Mouse (Mus musculus) stomach, embryonic 15.5 days (tissue): ENCODE measurements around the gene Gart. TPM values are rescaled to one million over a fixed set of nuclear protein-coding genes. Genes with fewer than 3 reads are reported as not detected.
A peak's percentile ranks its signal among the peaks of the same experiment; 100 is the strongest.

Source experiments
- ATAC-seq: fragments of 200-750 bp; cut with Nextera tagmentation; 2 replicates; pipeline ENCODE4 v1.8.0; 2017; ENCODE audit warnings: low read depth, moderate number of reproducible peaks, moderate TSS enrichment; ENCODE audit not compliant: insufficient read depth, low FRiP score
- H3K27ac ChIP-seq: fragments of 300-500 bp; sonication (generic); 2 replicates; pipeline ENCODE4 v1.5.1; 2015; ENCODE audit warnings: mild to moderate bottlenecking, inconsistent platforms
- H3K27me3 ChIP-seq: fragments of 300-500 bp; sonication (generic); replicated peaks from 2 replicates; pipeline ENCODE4 v1.6.1; 2015; ENCODE audit warnings: inconsistent platforms
- H3K36me3 ChIP-seq: fragments of 300-500 bp; sonication (generic); 2 replicates; pipeline ENCODE4 v1.6.1; 2015; ENCODE audit warnings: inconsistent platforms
- H3K4me1 ChIP-seq: fragments of 300-500 bp; sonication (generic); 2 replicates; pipeline ENCODE4 v1.6.1; 2015; ENCODE audit warnings: inconsistent platforms
- H3K4me2 ChIP-seq: fragments of 300-500 bp; sonication (generic); 2 replicates; pipeline ENCODE4 v1.6.1; 2015; ENCODE audit warnings: mild to moderate bottlenecking, inconsistent platforms
- H3K4me3 ChIP-seq: fragments of 300-500 bp; sonication (generic); replicated peaks from 2 replicates; pipeline ENCODE4 v1.5.1; 2015; ENCODE audit warnings: inconsistent platforms
- H3K9ac ChIP-seq: fragments of 300-500 bp; sonication (generic); 2 replicates; pipeline ENCODE4 v1.6.1; 2015; ENCODE audit warnings: inconsistent platforms
- H3K9me3 ChIP-seq: fragments of 300-500 bp; sonication (generic); 2 replicates; pipeline ENCODE4 v1.6.1; 2016; ENCODE audit warnings: inconsistent platforms
- whole genome bisulfite sequencing: fragments of 180-500 bp; shearing (Covaris S2); methylation state at CpG from one replicate; pipeline ENCODE4 v1.1.7; 2015; 5-methylcytosine and 5-hydroxymethylcytosine counted together
- polyA plus RNA-seq: library from polyadenylated mRNA; unstranded; fragments of >200 nt; fragmentation: Nextera tagmentation; extraction: Ambion mirVana; gene quantifications from 2 replicates; pipeline ENCODE4 v1.2.1, GENCODE M21; 2015

The Gart gene
- 107 and 115 TPM in 2 replicates for polyA plus RNA-seq

DNA sequence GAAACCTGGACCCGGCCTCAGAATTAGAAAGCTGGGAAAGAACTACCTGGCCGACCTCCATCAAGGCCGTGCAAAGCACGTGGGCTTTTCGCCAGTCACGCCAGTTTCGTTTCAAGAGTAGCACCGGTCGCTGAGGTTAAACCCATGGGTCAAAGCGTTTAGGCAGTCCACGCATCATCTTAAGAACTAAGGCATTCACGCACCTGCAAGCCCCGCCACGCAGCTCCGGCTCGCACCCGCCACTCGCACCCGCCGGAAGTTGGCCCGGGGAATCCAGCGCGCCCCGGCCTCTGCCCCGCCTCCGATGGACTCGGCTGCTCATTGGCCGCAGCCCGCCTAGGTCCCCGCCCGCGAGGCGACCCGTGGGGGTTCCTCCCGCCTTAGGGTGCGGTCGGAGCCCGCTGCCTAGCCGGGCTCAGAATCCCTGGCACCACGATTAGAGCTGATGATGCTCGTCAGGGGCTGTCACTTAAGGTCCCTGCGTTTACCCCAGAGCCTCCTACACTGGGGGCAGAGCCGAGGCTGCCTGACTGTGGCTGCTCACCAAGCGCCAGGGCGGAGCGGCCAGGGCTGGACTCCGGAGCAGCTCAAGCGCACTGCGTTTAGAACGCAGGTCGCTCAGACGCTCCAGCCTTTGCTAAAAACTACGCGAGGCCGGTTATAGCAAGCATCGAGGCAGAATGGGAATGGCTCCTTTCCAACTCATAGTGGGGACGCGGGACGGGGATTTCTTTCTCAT is at the start of gene Gart:
Gene Gart (minus strand): TSS at position 272 of the 739 bp plus-strand sequence.
- no peaks in the 10 kb centered on the region for H3K27me3 ChIP-seq
- WGBS: under 1% methylated on average over 59 of the region's 59 CpGs
- peak within 1 kb of the TSS; percentile 89 for H3K9ac ChIP-seq
- peak within 1 kb of the TSS; percentile 76 for H3K4me3 ChIP-seq
- H3K27ac ChIP-seq: peak within 1 kb of the TSS; percentile 99
- peaks cover 3% of the 10 kb centered on the region; the same call in 1 of the 2 replicates for H3K4me1 ChIP-seq
- peaks cover 7% of the 10 kb centered on the region; the same call in 1 of the 2 replicates for H3K36me3 ChIP-seq
- H3K4me2 ChIP-seq: peak within 1 kb of the TSS; percentile 97
- ATAC-seq: peak; percentile 93
- no peaks in the 10 kb centered on the region for H3K9me3 ChIP-seq

DNA sequence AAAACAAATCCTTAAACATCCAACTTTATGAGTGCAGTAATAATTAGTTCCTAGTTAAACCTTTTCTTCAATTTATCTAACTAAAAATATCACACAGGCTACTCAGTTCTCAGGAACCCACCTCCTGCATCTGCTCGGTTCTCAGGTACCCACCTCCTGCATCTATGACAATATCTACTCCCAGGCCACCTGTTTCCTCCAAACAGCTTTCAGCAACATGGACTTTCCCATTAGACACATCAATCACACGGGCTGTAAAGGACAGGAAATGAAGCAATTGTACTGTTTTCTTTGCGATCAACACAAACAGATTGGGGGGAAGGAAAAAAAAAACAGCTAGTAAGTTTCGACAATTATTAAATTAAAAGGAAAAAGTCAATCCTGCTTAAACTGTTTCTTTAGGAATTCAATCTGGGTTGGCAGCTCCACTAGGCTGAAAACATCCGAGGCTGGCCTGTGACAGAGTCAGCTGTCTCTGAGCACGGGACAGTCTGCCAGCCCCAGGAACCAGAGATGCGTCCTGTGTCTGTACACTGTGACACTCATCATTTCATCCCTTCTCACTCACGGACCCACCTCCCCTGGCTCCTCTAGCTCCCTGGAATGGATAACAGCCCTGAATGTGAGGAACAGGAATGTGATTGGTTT is 48.5 kb upstream of the Gart start:
- H3K9ac ChIP-seq: no peak overlapping the region
- H3K36me3 ChIP-seq: peaks cover 7% of the 10 kb centered on the region
- no peak overlapping the region for H3K4me3 ChIP-seq
- 55% methylated on average over 8 of the region's 8 CpGs for WGBS
- no peaks in the 10 kb centered on the region for H3K27me3 ChIP-seq
- ATAC-seq: 0 out of 2 replicates have a peak, but pooled peaks have one; percentile 54
- peak overlapping the region; percentile 54; the same call in 1 of the 2 replicates for H3K27ac ChIP-seq
- H3K9me3 ChIP-seq: no peaks in the 10 kb centered on the region
- H3K4me1 ChIP-seq: no peaks in the 10 kb centered on the region; the same call in 1 of the 2 replicates
- H3K4me2 ChIP-seq: no peak overlapping the region

DNA sequence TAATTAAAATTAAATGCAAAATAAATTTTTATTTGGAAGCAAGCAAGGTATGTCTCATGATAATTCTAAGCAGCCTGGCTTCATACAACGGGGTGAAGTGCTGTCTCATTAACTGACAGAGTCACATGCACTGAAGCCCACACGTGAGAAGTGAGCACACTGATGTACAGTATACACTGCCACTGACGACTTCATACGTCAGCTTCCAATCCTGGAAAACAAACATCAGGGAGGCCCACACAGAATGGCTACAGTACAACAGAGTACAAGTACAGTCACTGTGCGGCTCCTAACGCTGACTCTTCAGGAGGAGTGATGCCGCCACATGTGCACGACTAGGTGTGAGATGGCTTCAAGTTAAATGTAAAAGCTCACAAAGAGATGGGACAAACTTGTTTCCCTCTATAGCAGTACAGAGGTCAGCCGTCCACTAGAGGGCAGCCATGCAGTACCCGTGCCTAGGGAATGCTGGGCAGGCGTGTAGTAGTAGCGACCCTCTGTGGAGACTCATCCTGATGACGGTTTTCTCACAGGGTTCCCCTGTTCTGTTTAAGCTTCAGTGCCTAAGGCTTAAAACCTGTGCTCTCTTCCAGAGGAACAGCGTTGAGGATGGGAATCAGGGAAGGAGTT is 47.8 kb upstream of the Gart start:
- H3K9me3 ChIP-seq: no peaks in the 10 kb centered on the region
- ATAC-seq: peak; percentile 85
- H3K36me3 ChIP-seq: peaks cover 6% of the 10 kb centered on the region
- H3K27me3 ChIP-seq: no peaks in the 10 kb centered on the region
- 29% methylated on average over 14 of the region's 14 CpGs for WGBS
- no peaks in the 10 kb centered on the region; the same call in 1 of the 2 replicates for H3K4me1 ChIP-seq
- H3K27ac ChIP-seq: peak overlapping the region; percentile 54; the same call in 1 of the 2 replicates
- H3K4me3 ChIP-seq: no peak overlapping the region
- H3K9ac ChIP-seq: no peak overlapping the region
- no peak overlapping the region for H3K4me2 ChIP-seq

DNA sequence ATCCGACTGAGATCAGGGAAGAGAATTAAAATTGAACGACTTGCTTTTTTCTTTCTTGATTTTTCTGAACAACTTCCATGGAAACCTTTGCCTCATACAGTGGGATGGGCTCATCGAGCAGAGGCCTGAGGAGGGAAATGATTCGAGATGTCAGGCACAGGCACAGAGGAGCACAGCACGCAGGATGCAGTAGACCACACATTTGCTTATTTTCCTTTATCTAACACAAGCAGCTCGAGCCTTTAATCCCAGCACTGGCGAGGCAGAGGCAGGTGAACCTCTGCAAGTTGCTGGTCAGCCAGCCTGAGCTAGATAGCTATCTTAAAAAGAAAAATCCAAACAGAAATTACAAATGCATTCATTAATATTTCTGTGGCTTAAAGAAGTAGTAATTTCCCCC is 43.0 kb upstream of the Gart start:
- H3K4me3 ChIP-seq: no peak overlapping the region; the same call in 1 of the 2 replicates
- peaks cover 2% of the 10 kb centered on the region; the same call in 1 of the 2 replicates for H3K36me3 ChIP-seq
- no peaks in the 10 kb centered on the region for H3K27me3 ChIP-seq
- peak overlapping the region; percentile 17; the same call in 1 of the 2 replicates for H3K4me2 ChIP-seq
- no peak overlapping the region for H3K9ac ChIP-seq
- H3K9me3 ChIP-seq: no peaks in the 10 kb centered on the region
- ATAC-seq: no peak
- WGBS: 39% methylated on average over 7 of the region's 7 CpGs
- no peak overlapping the region for H3K27ac ChIP-seq
- peaks cover 14% of the 10 kb centered on the region for H3K4me1 ChIP-seq

DNA sequence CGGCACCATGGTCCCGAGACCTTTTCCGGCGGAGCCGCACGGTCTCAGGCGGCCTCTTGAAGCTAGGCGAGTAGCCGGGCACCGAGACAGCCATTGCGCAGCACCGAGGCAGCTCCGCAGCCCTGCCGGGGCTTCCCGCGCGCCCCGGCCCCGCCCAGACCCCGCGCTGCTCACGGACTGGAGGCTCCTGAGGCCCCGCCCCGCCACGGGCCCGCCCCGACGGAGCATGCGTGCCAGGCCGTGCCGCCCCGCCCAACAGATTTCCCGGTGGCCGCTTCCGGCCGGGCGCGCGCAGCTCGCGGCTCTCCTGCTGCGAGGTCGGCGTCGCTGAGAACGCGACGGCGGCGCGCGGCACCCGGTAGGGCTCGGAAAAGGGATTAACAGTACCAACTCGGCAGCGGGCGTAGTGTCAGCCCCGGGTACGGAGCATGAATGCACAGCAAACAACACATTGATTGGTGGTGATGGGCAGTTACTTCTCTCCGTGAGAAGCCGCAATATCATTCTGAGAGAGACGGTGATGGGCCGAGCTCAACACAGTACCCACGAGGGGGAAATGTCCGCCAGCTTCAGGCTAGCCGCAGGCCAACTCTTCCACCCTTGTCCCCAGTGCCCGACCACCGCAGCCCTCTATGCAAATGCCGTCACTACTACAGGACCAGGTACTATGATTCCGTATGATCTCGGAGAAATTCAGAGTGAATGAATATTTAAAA is 42.0 kb upstream of the Gart start, which contains the start of gene Donson:
Gene Donson (minus strand): TSS at position 152 of the 716 bp plus-strand sequence.
- under 1% methylated on average over 66 of the region's 71 CpGs for WGBS
- peak within 1 kb of the TSS; percentile 97 for H3K4me3 ChIP-seq
- peaks cover 14% of the 10 kb centered on the region for H3K4me1 ChIP-seq
- H3K9ac ChIP-seq: peak within 1 kb of the TSS; percentile 90
- peaks cover 7% of the 10 kb centered on the region; the same call in 1 of the 2 replicates for H3K36me3 ChIP-seq
- H3K9me3 ChIP-seq: no peaks in the 10 kb centered on the region
- peak within 1 kb of the TSS; percentile 84 for H3K27ac ChIP-seq
- H3K4me2 ChIP-seq: peak within 1 kb of the TSS; percentile 91
- ATAC-seq: peak; percentile 98
- H3K27me3 ChIP-seq: no peaks in the 10 kb centered on the region

DNA sequence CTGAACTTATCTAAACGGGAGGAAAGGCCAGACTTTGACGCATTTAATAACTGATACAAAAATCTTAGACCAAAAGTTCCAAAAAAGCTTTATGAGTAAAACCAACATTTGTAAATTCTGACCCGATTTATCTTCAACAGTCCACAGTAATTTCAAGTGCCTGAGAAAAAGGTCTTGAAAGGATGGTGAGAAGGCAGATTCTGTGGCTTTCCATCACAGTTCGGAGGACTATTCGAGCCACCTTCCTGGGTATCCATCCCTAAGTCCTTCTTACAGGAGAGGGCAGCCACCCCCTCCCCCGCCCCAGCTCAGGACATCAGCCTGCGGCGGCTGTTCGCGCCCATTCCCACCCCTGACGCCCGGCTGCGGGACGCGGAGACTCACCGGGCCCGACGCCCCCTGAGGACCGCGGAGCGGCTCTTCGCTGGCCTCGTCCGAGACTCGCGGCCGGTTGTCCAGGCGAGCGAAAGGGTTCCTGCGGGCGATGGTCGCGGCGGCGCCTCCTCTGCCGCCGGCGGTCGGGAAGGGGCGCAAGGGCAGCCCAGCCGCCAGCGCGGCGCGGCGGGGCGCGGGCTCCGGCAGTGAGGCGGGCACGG is 41.4 kb upstream of the Gart start:
- H3K9me3 ChIP-seq: no peaks in the 10 kb centered on the region
- peak overlapping the region; percentile 91 for H3K4me2 ChIP-seq
- peaks cover 14% of the 10 kb centered on the region for H3K4me1 ChIP-seq
- peak overlapping the region; percentile 90 for H3K9ac ChIP-seq
- peak overlapping the region; percentile 97 for H3K4me3 ChIP-seq
- WGBS: under 1% methylated on average over 50 of the region's 51 CpGs
- H3K36me3 ChIP-seq: peaks cover 12% of the 10 kb centered on the region
- peak; percentile 29; the same call in 1 of the 2 replicates for ATAC-seq
- peak overlapping the region; percentile 62 for H3K27ac ChIP-seq
- H3K27me3 ChIP-seq: no peaks in the 10 kb centered on the region

DNA sequence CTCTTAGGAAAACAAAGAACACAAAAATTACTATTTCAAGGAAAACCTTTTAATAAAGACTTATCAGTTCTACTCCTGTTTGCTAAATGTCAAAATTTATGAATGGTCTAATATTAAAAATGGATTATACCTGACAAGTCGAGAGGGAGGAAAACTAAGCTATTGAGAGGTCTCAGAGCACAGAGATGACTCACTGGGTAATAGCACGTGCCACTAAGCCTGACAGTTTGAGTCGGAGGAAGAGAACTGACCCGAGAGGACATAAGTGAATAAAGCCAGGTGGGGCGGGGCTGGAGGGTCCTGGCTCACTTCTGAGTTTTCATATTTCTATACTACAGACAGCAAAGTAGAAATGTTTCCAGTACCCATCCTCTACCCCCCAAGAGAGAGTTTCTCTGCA is 39.6 kb upstream of the Gart start:
- 69% methylated on average over 5 of the region's 5 CpGs for WGBS
- Histone ChIP-seq H3K4me2 (no peak overlapping the region), H3K9me3 (no peaks in the 10 kb centered on the region), H3K27ac (no peak overlapping the region), H3K9ac (no peak overlapping the region), H3K4me3 (no peak overlapping the region), H3K4me1 (peaks cover 14% of the 10 kb centered on the region), H3K27me3 (no peaks in the 10 kb centered on the region), H3K36me3 (peaks cover 23% of the 10 kb centered on the region)
- no peak for ATAC-seq

DNA sequence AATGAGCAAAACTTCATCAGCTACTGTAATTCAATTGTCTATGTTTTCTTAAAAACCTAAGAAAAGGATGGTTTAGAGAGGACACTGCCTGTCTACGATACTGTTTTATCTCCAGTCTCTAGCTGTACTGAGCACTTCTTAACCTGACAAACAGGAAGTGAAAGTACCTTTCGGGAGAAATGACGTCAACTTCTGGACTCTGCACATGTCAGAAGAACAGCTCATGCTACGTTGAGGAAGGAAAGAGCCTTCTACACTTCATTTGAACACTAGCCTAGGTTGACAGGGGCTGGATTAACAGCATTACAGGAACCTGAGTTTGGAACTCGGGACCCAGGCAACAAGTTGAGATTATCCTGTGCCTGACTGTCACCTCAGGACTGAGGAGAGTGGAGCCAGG is 38.8 kb upstream of the Gart start:
- Histone ChIP-seq H3K4me3 (no peak overlapping the region), H3K27me3 (no peaks in the 10 kb centered on the region), H3K27ac (no peak overlapping the region), H3K4me2 (no peak overlapping the region), H3K36me3 (peaks cover 23% of the 10 kb centered on the region), H3K4me1 (peaks cover 14% of the 10 kb centered on the region), H3K9ac (no peak overlapping the region), H3K9me3 (no peaks in the 10 kb centered on the region)
- no peak for ATAC-seq
- WGBS: 79% methylated on average over 5 of the region's 5 CpGs

DNA sequence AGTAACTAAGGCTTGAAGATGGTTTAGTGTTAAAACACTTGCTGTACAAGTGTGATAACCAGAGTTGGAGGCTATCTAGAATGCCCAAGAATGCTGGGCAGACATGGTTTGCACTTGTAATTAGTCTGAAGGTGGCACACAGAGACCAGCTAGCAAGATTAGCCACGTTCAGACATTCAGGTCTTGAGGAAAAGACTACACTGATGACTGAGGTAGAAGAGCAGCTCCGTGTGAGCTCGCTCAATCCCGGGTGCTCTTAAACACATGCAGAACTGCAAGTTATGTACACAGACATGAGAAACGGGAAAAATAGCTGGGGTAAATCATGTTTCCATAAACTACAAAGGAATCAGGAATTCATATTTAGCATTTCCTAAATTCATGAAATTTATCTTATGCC is 33.9 kb upstream of the Gart start:
- Histone ChIP-seq H3K27me3 (no peaks in the 10 kb centered on the region), H3K4me1 (no peaks in the 10 kb centered on the region), H3K4me2 (no peak overlapping the region), H3K4me3 (no peak overlapping the region), H3K27ac (no peak overlapping the region), H3K36me3 (peaks cover 46% of the 10 kb centered on the region), H3K9ac (no peak overlapping the region), H3K9me3 (no peaks in the 10 kb centered on the region)
- WGBS: 67% methylated on average over 5 of the region's 5 CpGs
- ATAC-seq: no peak

DNA sequence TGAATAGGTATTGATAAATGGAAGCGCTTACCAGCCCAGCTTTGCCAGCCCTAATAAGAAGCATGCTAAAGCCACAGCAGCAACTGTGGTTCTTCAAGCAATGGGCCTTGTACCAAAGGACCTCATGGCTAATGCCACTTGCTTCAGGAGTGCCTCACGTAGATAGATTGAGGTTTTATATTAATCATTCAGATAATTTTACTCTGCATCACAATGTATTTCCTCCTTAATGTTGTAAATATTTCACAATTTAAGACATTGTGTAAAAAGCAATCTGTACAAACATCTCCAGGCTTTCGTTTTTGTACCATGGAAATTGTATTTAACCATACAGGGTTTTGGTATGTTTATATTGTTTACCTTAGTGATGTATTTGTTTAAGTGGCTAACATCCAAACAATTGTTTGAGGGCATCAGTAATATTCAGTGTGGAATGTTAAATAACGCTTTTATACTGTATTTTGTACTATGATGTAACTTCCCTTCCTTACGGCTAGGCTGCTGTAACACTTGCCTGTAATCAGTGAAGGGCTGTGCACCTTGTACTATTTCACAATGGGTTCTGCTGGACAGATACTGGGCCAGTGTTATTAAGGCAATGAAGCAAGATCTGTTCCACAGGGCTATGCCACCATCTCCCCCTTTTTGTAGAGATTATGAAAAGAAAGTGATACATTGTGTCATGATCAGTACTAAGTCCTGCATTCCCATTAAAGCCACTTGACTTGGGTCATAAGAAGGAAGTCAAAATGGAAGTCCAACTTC is 31.6 kb upstream of the Gart start:
- Histone ChIP-seq H3K9me3 (no peaks in the 10 kb centered on the region), H3K27me3 (no peaks in the 10 kb centered on the region), H3K36me3 (peaks cover 47% of the 10 kb centered on the region), H3K4me2 (no peak overlapping the region), H3K27ac (no peak overlapping the region), H3K4me1 (no peaks in the 10 kb centered on the region), H3K4me3 (no peak overlapping the region), H3K9ac (no peak overlapping the region)
- no peak for ATAC-seq
- WGBS: 80% methylated on average over 5 of the region's 5 CpGs
